Mouse (Mus musculus) erythroid progenitor cell, adult 5-6 weeks (primary cell): ENCODE results near the gene Rnase4. TPM values are rescaled to one million over a fixed set of nuclear protein-coding genes. Genes with fewer than 3 reads are reported as not detected.

Source experiments
- ATAC-seq: replicated peaks from 2 replicates; pipeline ENCODE4 v1.8.0; 2016; ENCODE audit warnings: moderate number of reproducible peaks, mild to moderate bottlenecking, moderate TSS enrichment, inconsistent platforms; ENCODE audit not compliant: poor library complexity, low FRiP score, severe bottlenecking
- total RNA-seq, 2 experiments: library from RNA; stranded (forward) in 1 of 2; stranded (reverse) in 1 of 2; fragments of 150-400 nt in 1 of 2; fragments of 186-747, 209-891 nt in 1 of 2; gene quantifications; 2 replicates each; pipeline versions ENCODE4 v1.2.3 to v1.2.4; 2015 to 2017; ENCODE audit warnings: low replicate concordance in 2 of 2

Gene Rnase4
- total RNA-seq (2015; ENCODE audit: low replicate concordance) = 8.0 and 11.5 TPM in 2 replicates
- total RNA-seq (2017; ENCODE audit: low replicate concordance) = 6.4 and 10.3 TPM in 2 replicates

GRCm38 (mm10) chr14:51090921-51091900 lies at the start of gene Rnase4, which contains the start of gene Ang:
Gene Rnase4 (plus strand): TSS chr14:51091077.
Gene Ang (plus strand): TSS chr14:51091150.
- ATAC-seq = no peak

DNA sequence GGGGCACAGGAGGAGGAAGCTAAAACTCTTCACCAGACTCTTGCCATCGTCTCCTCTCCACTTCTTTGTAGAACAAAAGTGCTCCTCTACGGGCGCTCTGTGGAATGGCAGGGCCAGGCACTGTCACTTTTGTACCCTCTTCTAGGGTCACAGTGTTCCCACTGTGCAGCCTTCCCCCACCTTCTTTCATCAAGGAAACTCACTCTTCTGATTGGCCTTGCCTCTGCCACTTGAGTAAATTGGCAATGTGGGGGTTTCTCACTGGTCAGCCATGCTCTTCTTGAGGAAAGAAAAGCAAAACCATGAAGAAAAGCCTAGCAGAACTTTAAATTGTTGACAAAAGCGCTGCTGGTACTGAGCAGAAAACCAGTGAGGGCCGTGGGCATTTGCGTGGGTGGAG lies 49.1 kb upstream of the Rnase4 start, which contains the start of gene Rnase9:
Rnase9 (minus strand) TSS at position 101 of the 400 bp plus-strand sequence.
- ATAC-seq = no peak

GRCm38 (mm10) chr14:51047846-51048245 lies 43.0 kb upstream of the Rnase4 start:
- ATAC-seq = no peak

GRCm38 (mm10) chr14:51050063-51050462 lies 40.8 kb upstream of the Rnase4 start, which contains the start of gene Rnase11:
Gene Rnase11 (minus strand): TSS chr14:51050163.
- no peak for ATAC-seq

- no peak for ATAC-seq
Observed at GRCm38 (mm10) chr14:51051941-51052340, 38.9 kb upstream of the Rnase4 start.

DNA sequence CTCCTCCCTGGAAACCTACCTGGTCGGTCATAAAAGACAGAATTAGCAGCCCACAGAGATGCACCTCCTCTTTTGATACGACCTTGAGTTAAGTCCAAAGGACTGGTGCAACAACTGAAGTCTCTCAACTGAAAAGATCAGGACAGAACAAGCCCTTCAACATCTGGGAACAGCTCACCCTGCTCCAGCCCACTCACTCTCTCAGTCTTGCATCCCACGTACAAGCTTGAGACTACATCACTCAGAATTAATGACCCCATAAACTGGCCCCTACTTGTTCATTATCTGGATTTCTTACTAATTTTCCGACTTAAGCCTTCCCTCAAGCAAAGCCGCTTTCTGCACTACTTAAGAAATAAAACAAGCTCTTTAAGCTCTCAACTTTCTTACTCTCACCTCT lies 37.7 kb upstream of the Rnase4 start:
- no peak for ATAC-seq

DNA sequence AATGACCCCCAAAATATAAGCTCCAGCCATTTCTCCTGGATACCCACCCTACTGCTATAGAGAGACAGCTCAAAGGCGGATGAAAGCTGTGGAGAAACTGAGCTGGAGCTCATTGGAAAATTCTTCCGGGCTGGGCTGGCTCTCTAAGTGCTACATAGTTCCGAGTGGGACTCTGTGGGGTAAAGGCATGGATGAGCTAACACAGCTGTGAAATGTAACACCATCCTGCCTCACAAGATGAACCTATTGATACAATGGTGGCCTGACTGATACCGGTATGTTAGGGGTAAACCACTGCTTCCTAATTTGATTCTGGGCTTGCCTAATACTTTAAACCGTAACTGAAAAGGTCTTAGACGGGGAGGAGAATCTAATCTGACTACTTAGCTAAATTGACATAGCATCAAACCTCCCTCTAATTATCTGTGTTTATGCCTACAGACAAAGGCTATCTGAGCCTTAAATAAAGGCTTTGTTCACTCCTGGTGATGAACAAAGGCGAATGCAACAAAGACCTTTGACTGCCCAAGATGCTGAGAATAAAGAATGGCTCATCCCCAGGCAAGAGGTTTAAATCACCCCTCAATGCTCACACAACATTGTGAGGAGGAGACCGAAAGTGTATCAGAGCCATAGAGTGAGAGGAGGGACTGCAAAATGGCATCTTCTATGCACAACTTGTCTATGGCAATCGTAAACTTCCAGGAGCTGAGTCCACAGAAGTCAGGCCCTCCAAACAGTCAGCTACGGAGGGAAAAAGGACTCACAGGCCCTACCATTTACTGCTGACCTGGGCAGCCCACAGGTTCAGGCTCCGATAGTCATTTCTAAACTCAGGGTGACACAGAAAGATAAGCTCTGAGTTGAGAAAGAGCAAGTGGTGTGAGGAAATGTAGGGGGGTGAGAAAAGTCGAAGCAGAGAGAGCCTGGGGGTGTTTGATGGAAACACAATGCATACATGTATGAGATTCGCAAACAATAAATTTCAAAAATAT lies 36.3 kb upstream of the Rnase4 start:
- no peak for ATAC-seq

- no peak for ATAC-seq
Observed at GRCm38 (mm10) chr14:51057401-51057831, 33.5 kb upstream of the Rnase4 start, which contains the start of gene Rnase12. Gene Rnase12 (minus strand): TSS chr14:51057661.

DNA sequence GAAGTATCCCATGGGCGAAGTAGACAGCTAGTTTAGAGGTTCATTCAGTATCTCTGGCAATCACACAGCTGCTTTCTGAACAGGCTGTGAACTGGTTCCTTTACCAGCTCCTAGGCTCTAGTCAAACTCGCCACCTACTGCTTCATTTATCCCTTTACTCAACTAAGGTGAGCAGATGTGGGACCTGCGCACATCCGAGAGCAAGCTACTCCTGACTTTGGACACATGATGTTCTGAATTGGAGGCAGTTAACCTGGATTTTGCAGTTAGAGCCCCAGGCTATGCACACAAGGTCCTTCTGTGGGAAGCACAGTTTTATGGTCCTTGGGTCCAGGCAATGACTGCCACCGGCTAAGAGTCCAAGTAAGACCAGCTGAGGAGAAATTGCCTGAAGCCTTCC lies 30.1 kb upstream of the Rnase4 start:
- no peak for ATAC-seq

GRCm38 (mm10) chr14:51068956-51069355 lies 21.9 kb upstream of the Rnase4 start:
- no peak for ATAC-seq

GRCm38 (mm10) chr14:51069617-51070016 lies 21.3 kb upstream of the Rnase4 start:
- no peak for ATAC-seq

GRCm38 (mm10) chr14:51074335-51074734 lies 16.5 kb upstream of the Rnase4 start, which contains the start of gene Olfr750:
Gene Olfr750 (minus strand): TSS chr14:51074435.
- no peak for ATAC-seq

- no peak for ATAC-seq
Observed at GRCm38 (mm10) chr14:51079180-51079579, 11.7 kb upstream of the Rnase4 start.

DNA sequence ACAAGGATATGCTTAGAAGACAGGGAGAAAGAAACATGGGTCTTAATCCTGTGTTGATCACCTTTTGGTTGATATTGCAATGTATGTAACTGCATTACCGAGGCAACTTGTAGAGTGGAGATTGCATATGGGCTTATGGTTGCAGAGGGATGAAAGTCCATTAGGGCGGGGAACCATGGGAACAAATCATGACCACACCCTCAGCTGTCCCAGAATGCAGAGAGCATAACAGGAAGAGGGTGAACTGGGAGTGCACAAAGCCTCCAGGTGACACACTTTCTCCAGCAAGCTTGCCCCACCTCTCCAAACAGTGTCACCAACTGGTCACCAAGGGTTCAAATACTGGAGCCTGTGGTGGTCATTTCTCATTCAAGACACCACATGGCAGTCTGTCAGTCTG lies 9.8 kb upstream of the Rnase4 start:
- no peak for ATAC-seq

GRCm38 (mm10) chr14:51082599-51083581 lies 8.0 kb upstream of the Rnase4 start:
- ATAC-seq = no peak

DNA sequence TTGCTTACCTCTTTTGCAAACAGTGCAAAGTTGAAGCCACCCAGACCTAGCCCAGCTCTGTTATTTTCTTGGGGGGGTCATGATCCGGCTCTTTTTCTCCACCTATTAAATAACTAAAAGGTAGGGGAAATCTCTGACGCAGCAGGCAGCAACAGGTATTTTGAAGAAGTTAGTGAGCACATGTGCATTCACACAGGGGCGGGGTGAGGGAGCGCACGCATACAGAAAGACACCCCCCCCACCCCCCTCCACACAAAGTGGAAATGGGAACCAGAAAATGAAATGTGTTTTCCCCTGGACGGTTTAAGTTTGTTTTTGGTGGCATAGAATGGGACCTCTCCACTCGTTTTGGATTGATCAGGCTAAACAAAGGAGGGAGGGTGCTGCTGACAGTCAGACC lies 7.1 kb upstream of the Rnase4 start:
- ATAC-seq = no peak

DNA sequence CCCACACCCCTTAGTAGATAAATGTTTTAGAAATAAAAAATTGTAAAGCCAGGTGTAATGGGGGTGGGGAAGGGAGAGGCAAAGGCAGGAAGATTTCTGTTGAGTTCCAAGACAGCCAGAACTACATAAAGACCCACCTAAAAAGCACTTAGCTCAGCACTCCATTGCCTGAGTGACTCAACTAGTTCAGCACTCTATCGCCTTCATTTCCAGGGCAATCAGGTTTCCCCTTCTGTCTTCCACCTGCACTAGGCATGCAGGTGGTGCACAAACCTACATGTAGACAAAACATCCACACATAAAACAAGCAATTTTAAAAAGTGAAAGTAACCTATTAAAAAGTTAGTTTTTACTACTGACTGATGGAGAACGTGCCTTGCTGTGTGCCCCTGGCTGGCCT lies 5.8 kb upstream of the Rnase4 start:
- ATAC-seq = no peak

DNA sequence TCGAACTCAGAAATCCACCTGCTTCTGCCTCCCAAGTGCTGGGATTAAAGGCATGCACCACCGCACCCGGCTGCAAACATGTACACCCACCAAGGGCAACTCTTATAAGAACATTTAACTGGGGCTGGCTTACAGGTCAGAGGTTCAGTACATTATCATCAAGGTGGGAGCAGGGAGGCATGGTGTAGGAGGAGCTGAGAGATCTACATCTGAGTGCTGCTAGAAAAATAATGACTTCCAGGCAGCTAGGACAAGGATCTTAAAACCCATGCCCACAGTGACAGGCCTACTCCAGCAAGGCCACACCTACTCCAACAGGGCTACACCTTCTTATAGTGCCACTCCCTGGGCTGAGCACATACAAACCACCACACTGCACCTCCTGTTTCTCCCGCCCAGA lies 5.0 kb upstream of the Rnase4 start:
- no peak for ATAC-seq

- no peak for ATAC-seq
Observed at GRCm38 (mm10) chr14:51087762-51088161, 3.1 kb upstream of the Rnase4 start.
